In the genomic region with DNA sequence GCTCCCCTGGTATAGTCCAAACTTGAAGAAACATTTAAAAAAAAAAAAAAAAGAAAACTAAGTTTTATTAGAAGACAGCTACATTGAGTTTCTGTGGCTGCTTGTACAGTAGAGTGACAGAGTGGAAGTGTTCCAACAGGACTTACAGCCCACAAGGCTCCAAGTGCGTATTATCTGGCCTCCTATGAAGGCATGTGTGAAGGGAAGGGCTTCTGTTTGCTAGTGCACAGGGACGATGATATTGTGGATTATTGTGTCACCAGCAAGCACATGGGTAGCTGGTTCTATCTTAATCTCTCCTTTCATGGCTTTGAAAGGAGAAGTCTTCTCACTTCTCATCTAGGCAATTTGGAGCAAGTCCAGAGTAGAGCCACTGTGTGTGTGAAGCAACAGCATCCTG, we compare ENCODE assay signal across 25 mouse cellular contexts.
DNase-seq lines count a peak whose midpoint lies in the region; ATAC-seq lines count a peak whose summit lies in the region.
"Had no signal": no experiment of that assay in that cellular context is flagged by ENCODE, and none has a peak within 500 bp of the region (broad histone marks: within the 10 kb centered on the region; RNA-seq: fewer than 3 reads in every experiment).

No protein-coding gene starts in this region.

- 53% methylated on average over 2 of the region's 2 CpGs for WGBS in heart, embryonic 10.5 days
- whole genome bisulfite sequencing in heart, embryonic 13.5 days = 26% methylated on average over 2 of the region's 2 CpGs
- 20% methylated on average over 2 of the region's 2 CpGs for WGBS in heart, embryonic 16.5 days

- DNase-seq in heart, embryonic 10.5 days (ENCODE audit: low spot score) = peak; percentile 25
- DNase-seq in heart, postnatal 14 days = no peak
- DNase-seq in heart, adult 8-10 months (ENCODE audit: low spot score) = no peak
- DNase-seq in heart, adult 18-20 months = no peak
- DNase-seq: adrenal gland, postnatal 10 days; adrenal gland, postnatal 36 days; B cell, adult 2 months; cerebellum, adult 18-20 months; cerebellum, adult 9-10 months; cerebellum, postnatal 14 days; gastrocnemius, postnatal 25 days; kidney, adult 18-20 months; kidney, adult 9 months had no signal

- intact Hi-C loops in heart, postnatal 14 days (cut with DNase I) = no loop called here

- H3K4me1 ChIP-seq in heart, embryonic 10.5 days = peaks cover 39% of the 10 kb centered on the region
- H3K4me1 ChIP-seq in heart, embryonic 13.5 days = peaks cover 56% of the 10 kb centered on the region
- H3K4me1 ChIP-seq in heart, embryonic 16.5 days (ENCODE audit: control insufficient read depth, insufficient read depth, low read length) = peaks cover 24% of the 10 kb centered on the region

- peaks cover 12% of the 10 kb centered on the region; the same call in 1 of the 2 replicates for H3K36me3 ChIP-seq in heart, embryonic 10.5 days
- peaks cover 16% of the 10 kb centered on the region for H3K36me3 ChIP-seq in heart, embryonic 13.5 days
- peaks cover 5% of the 10 kb centered on the region; the same call in 1 of the 2 replicates for H3K36me3 ChIP-seq in heart, embryonic 16.5 days (ENCODE audit: control insufficient read depth, insufficient read depth)
- H3K36me3 ChIP-seq: forebrain, embryonic 15.5 days; G1E had no signal

- H3K9ac ChIP-seq in heart, embryonic 13.5 days = no peak overlapping the region
- H3K9ac ChIP-seq in heart, embryonic 16.5 days (ENCODE audit: low read length) = no peak overlapping the region
- H3K9ac ChIP-seq: embryonic facial prominence, embryonic 12.5 days; forebrain, embryonic 12.5 days; forebrain, embryonic 15.5 days; hindbrain, embryonic 14.5 days had no signal

- peak overlapping the region; percentile 37; the same call in 1 of the 2 replicates for H3K4me2 ChIP-seq in heart, embryonic 13.5 days
- peak overlapping the region; percentile 22; the same call in 1 of the 2 replicates for H3K4me2 ChIP-seq in heart, embryonic 16.5 days (ENCODE audit: low read depth, low read length)
- H3K4me2 ChIP-seq: embryonic facial prominence, embryonic 12.5 days; forebrain, embryonic 12.5 days; forebrain, embryonic 15.5 days; hindbrain, embryonic 14.5 days had no signal

- no peaks in the 10 kb centered on the region for H3K9me3 ChIP-seq in heart, embryonic 10.5 days
- no peaks in the 10 kb centered on the region for H3K9me3 ChIP-seq in heart, embryonic 13.5 days
- H3K9me3 ChIP-seq in heart, embryonic 16.5 days (replicated peaks; ENCODE audit: control insufficient read depth, low read length) = no peaks in the 10 kb centered on the region
- H3K9me3 ChIP-seq: embryonic facial prominence, embryonic 12.5 days; forebrain, embryonic 12.5 days; forebrain, embryonic 15.5 days; G1E had no signal

- no peak overlapping the region for H3K4me3 ChIP-seq in heart, embryonic 10.5 days
- H3K4me3 ChIP-seq in heart, embryonic 13.5 days = no peak overlapping the region
- H3K4me3 ChIP-seq in heart, embryonic 16.5 days (ENCODE audit: low read length) = no peak overlapping the region
- H3K4me3 ChIP-seq: embryonic facial prominence, embryonic 12.5 days; erythroblast, embryonic 14.5 days; forebrain, embryonic 12.5 days; forebrain, embryonic 15.5 days had no signal

- ATAC-seq in heart, embryonic 13.5 days (ENCODE audit: extremely low read depth, insufficient number of reproducible peaks, low FRiP score, low TSS enrichment) = no peak
- peak; percentile 79 for ATAC-seq in heart, embryonic 16.5 days (replicated peaks; ENCODE audit: extremely low read depth, insufficient read depth, low FRiP score)
- ATAC-seq: forebrain, embryonic 15.5 days; hindbrain, postnatal 0 days; inflammation-experienced regulatory T-cells, adult 6 months; intestine, embryonic 16.5 days; Patski had no signal

- H3K27ac ChIP-seq in heart, embryonic 10.5 days = peak overlapping the region; percentile 59; the same call in 1 of the 2 replicates
- H3K27ac ChIP-seq in heart, embryonic 13.5 days (replicated peaks) = peak overlapping the region; percentile 90
- peak overlapping the region; percentile 89 for H3K27ac ChIP-seq in heart, embryonic 16.5 days (ENCODE audit: low read length)
- H3K27ac ChIP-seq: embryonic facial prominence, embryonic 12.5 days; forebrain, embryonic 12.5 days; forebrain, embryonic 15.5 days; hindbrain, embryonic 14.5 days; hindbrain, postnatal 0 days had no signal

- H3K27me3 ChIP-seq in heart, embryonic 10.5 days (ENCODE audit: insufficient read depth, poor library complexity, severe bottlenecking) = no peaks in the 10 kb centered on the region
- H3K27me3 ChIP-seq in heart, embryonic 13.5 days (replicated peaks) = no peaks in the 10 kb centered on the region
- H3K27me3 ChIP-seq in heart, embryonic 16.5 days (ENCODE audit: control insufficient read depth, insufficient read depth, low read length) = no peaks in the 10 kb centered on the region
- H3K27me3 ChIP-seq: embryonic facial prominence, embryonic 12.5 days; forebrain, embryonic 12.5 days; forebrain, embryonic 15.5 days; Patski had no signal
